Mouse (Mus musculus): Measurements from ENCODE around the gene Dhx33.

GRCm38 (mm10) chr11:71004316-71004773, at the start of gene Dhx33:
- TF ChIP-seq CTCF (IDR thresholded peaks at IDR 0.05; ENCODE audit: borderline replicate concordance, insufficient read depth, low read depth, low read length), result no peak
- TF ChIP-seq POLR2A (IDR thresholded peaks at IDR 0.05; ENCODE audit: borderline replicate concordance, insufficient read depth, low read length), result peak; percentile 41; the same call in 1 of the 2 replicates
